Mouse (Mus musculus): ENCODE data around the gene Nit2. TPM values are rescaled to one million over a fixed set of nuclear protein-coding genes. Genes with fewer than 3 reads are reported as not detected.
"Not testable (repeated sequence)": the region's sequence is repeated elsewhere in the genome, so short reads cannot be mapped to it uniquely, and the experiment has no call there.

Nit2 gene
- polyA plus RNA-seq, 1 experiment from 2014 or later, result 47.0 TPM

- ATAC-seq (ENCODE audit: low read depth), result no peak
- no peaks in the 10 kb centered on the region for H3K27me3 ChIP-seq
- no peak overlapping the region for H3K27ac ChIP-seq (replicated peaks)
- no peak overlapping the region for H3K4me2 ChIP-seq
- H3K4me3 ChIP-seq, result no peak overlapping the region
- peaks cover 62% of the 10 kb centered on the region for H3K36me3 ChIP-seq
- H3K4me1 ChIP-seq (replicated peaks), result no peaks in the 10 kb centered on the region
- H3K9me3 ChIP-seq, result no peaks in the 10 kb centered on the region
- 82% methylated on average over 2 of the region's 2 CpGs for WGBS
- H3K9ac ChIP-seq, result no peak overlapping the region
Observed at GRCm38 (mm10) chr16:57177254-57177653, 10.1 kb upstream of the Nit2 start.

GRCm38 (mm10) chr16:57176276-57176675 lies 9.1 kb upstream of the Nit2 start:
- Histone ChIP-seq H3K4me1 (replicated peaks) (no peaks in the 10 kb centered on the region), H3K27me3 (no peaks in the 10 kb centered on the region), H3K9ac (no peak overlapping the region), H3K4me2 (no peak overlapping the region), H3K27ac (replicated peaks) (no peak overlapping the region), H3K36me3 (peaks cover 57% of the 10 kb centered on the region), H3K9me3 (no peaks in the 10 kb centered on the region), H3K4me3 (no peak overlapping the region)
- 91% methylated on average over 7 of the region's 7 CpGs for WGBS
- no peak for ATAC-seq (ENCODE audit: low read depth)

GRCm38 (mm10) chr16:57175751-57176150 lies 8.6 kb upstream of the Nit2 start:
- Histone ChIP-seq H3K4me1 (replicated peaks) (no peaks in the 10 kb centered on the region), H3K27ac (replicated peaks) (no peak overlapping the region), H3K4me2 (no peak overlapping the region), H3K27me3 (no peaks in the 10 kb centered on the region), H3K9ac (no peak overlapping the region), H3K36me3 (peaks cover 56% of the 10 kb centered on the region), H3K9me3 (no peaks in the 10 kb centered on the region), H3K4me3 (no peak overlapping the region)
- ATAC-seq (ENCODE audit: low read depth), result no peak
- whole genome bisulfite sequencing, result 59% methylated on average over 2 of the region's 2 CpGs

GRCm38 (mm10) chr16:57174480-57174879 lies 7.3 kb upstream of the Nit2 start:
- peaks cover 56% of the 10 kb centered on the region for H3K36me3 ChIP-seq
- H3K4me1 ChIP-seq (replicated peaks); H3K9me3 ChIP-seq; H3K27ac ChIP-seq (replicated peaks); H3K4me2 ChIP-seq; ATAC-seq (ENCODE audit: low read depth); H3K27me3 ChIP-seq; H3K4me3 ChIP-seq; H3K9ac ChIP-seq: not testable (repeated sequence)

- WGBS, result 92% methylated on average over 6 of the region's 6 CpGs
- no peak for ATAC-seq (ENCODE audit: low read depth)
- Histone ChIP-seq H3K36me3 (peaks cover 46% of the 10 kb centered on the region), H3K9me3 (no peaks in the 10 kb centered on the region), H3K27ac (replicated peaks) (no peak overlapping the region), H3K4me3 (no peak overlapping the region), H3K27me3 (no peaks in the 10 kb centered on the region), H3K9ac (no peak overlapping the region), H3K4me2 (no peak overlapping the region), H3K4me1 (replicated peaks) (peaks cover 10% of the 10 kb centered on the region)
Observed at GRCm38 (mm10) chr16:57171570-57171969, 4.4 kb upstream of the Nit2 start.

GRCm38 (mm10) chr16:57171161-57171560 lies 4.0 kb upstream of the Nit2 start:
- H3K4me3 ChIP-seq, result no peak overlapping the region
- no peaks in the 10 kb centered on the region for H3K9me3 ChIP-seq
- ATAC-seq (ENCODE audit: low read depth), result no peak
- peaks cover 14% of the 10 kb centered on the region for H3K4me1 ChIP-seq (replicated peaks)
- H3K27me3 ChIP-seq, result no peaks in the 10 kb centered on the region
- no peak overlapping the region for H3K4me2 ChIP-seq
- H3K27ac ChIP-seq (replicated peaks), result no peak overlapping the region
- no peak overlapping the region for H3K9ac ChIP-seq
- 92% methylated on average over 8 of the region's 8 CpGs for WGBS
- H3K36me3 ChIP-seq, result peaks cover 42% of the 10 kb centered on the region

- no peak overlapping the region for H3K27ac ChIP-seq (replicated peaks)
- H3K36me3 ChIP-seq, result peaks cover 28% of the 10 kb centered on the region
- no peak for ATAC-seq (ENCODE audit: low read depth)
- H3K4me2 ChIP-seq, result no peak overlapping the region
- H3K9me3 ChIP-seq, result no peaks in the 10 kb centered on the region
- H3K9ac ChIP-seq, result peak overlapping the region; percentile 8; the same call in 1 of the 2 replicates
- 60% methylated on average over 4 of the region's 4 CpGs for WGBS
- H3K4me1 ChIP-seq (replicated peaks), result peaks cover 18% of the 10 kb centered on the region
- H3K27me3 ChIP-seq, result no peaks in the 10 kb centered on the region
- H3K4me3 ChIP-seq, result no peak overlapping the region
Observed at GRCm38 (mm10) chr16:57168236-57168635, 1.1 kb upstream of the Nit2 start.

GRCm38 (mm10) chr16:57167514-57167912 lies 372 bp upstream of the Nit2 start:
- Histone ChIP-seq H3K4me2 (peak overlapping the region; percentile 76), H3K36me3 (peaks cover 25% of the 10 kb centered on the region), H3K4me1 (replicated peaks) (peaks cover 18% of the 10 kb centered on the region), H3K9ac (peak overlapping the region; percentile 78), H3K4me3 (peak overlapping the region; percentile 78), H3K27ac (replicated peaks) (peak overlapping the region; percentile 89), H3K9me3 (no peaks in the 10 kb centered on the region), H3K27me3 (no peaks in the 10 kb centered on the region)
- WGBS, result 25% methylated on average over 5 of the region's 5 CpGs
- peak; percentile 69; the same call in 1 of the 2 replicates for ATAC-seq (ENCODE audit: low read depth)

- H3K36me3 ChIP-seq, result peaks cover 24% of the 10 kb centered on the region
- H3K9ac ChIP-seq, result peak overlapping the region; percentile 78
- H3K27ac ChIP-seq (replicated peaks), result 0 out of 2 replicates have a peak overlapping the region, but pooled peaks have one; percentile 89
- no peaks in the 10 kb centered on the region for H3K9me3 ChIP-seq
- WGBS, result 88% methylated on average over 6 of the region's 6 CpGs
- no peak for ATAC-seq (ENCODE audit: low read depth)
- H3K4me3 ChIP-seq, result peak overlapping the region; percentile 78
- peaks cover 18% of the 10 kb centered on the region for H3K4me1 ChIP-seq (replicated peaks)
- H3K27me3 ChIP-seq, result no peaks in the 10 kb centered on the region
- H3K4me2 ChIP-seq, result peak overlapping the region; percentile 76
Observed at GRCm38 (mm10) chr16:57166086-57166485, 1.1 kb downstream of the Nit2 start.

- ATAC-seq (ENCODE audit: low read depth), result no peak
- peaks cover 18% of the 10 kb centered on the region for H3K4me1 ChIP-seq (replicated peaks)
- WGBS, result 96% methylated on average over 5 of the region's 5 CpGs
Observed at GRCm38 (mm10) chr16:57165157-57165556, 2.0 kb downstream of the Nit2 start.

GRCm38 (mm10) chr16:57163694-57164093 lies 3.4 kb downstream of the Nit2 start:
- no peaks in the 10 kb centered on the region for H3K27me3 ChIP-seq
- 84% methylated on average over 1 of the region's 1 CpGs for WGBS
- no peaks in the 10 kb centered on the region for H3K9me3 ChIP-seq
- no peak overlapping the region for H3K4me2 ChIP-seq
- no peak overlapping the region for H3K9ac ChIP-seq
- H3K4me3 ChIP-seq, result no peak overlapping the region
- H3K27ac ChIP-seq (replicated peaks), result no peak overlapping the region
- peaks cover 25% of the 10 kb centered on the region for H3K36me3 ChIP-seq
- H3K4me1 ChIP-seq (replicated peaks), result peaks cover 18% of the 10 kb centered on the region
- no peak for ATAC-seq (ENCODE audit: low read depth)

More at GRCm38 (mm10) chr16:57165157-57165556, 2.0 kb downstream of the Nit2 start:
- Histone ChIP-seq H3K36me3 (peaks cover 19% of the 10 kb centered on the region), H3K4me2 (no peak overlapping the region), H3K27me3 (no peaks in the 10 kb centered on the region), H3K4me3 (no peak overlapping the region), H3K9me3 (no peaks in the 10 kb centered on the region), H3K9ac (no peak overlapping the region), H3K27ac (replicated peaks) (no peak overlapping the region)

GRCm38 (mm10) chr16:57162841-57163240 lies 4.3 kb downstream of the Nit2 start:
- no peak overlapping the region for H3K4me2 ChIP-seq
- no peaks in the 10 kb centered on the region for H3K27me3 ChIP-seq
- H3K27ac ChIP-seq (replicated peaks), result no peak overlapping the region
- no peak for ATAC-seq (ENCODE audit: low read depth)
- no peak overlapping the region for H3K4me3 ChIP-seq
- no peak overlapping the region for H3K9ac ChIP-seq
- H3K9me3 ChIP-seq, result no peaks in the 10 kb centered on the region
- peaks cover 33% of the 10 kb centered on the region for H3K36me3 ChIP-seq
- peaks cover 14% of the 10 kb centered on the region for H3K4me1 ChIP-seq (replicated peaks)
- WGBS, result 91% methylated on average over 5 of the region's 5 CpGs

GRCm38 (mm10) chr16:57159835-57160234 lies 7.3 kb downstream of the Nit2 start:
- Histone ChIP-seq H3K27me3 (no peaks in the 10 kb centered on the region), H3K9me3 (no peaks in the 10 kb centered on the region), H3K9ac (no peak overlapping the region), H3K4me3 (no peak overlapping the region), H3K4me1 (replicated peaks) (no peaks in the 10 kb centered on the region), H3K27ac (replicated peaks) (no peak overlapping the region), H3K36me3 (peaks cover 54% of the 10 kb centered on the region), H3K4me2 (no peak overlapping the region)
- 0 out of 2 replicates have a peak, but pooled peaks have one; percentile 33 for ATAC-seq (ENCODE audit: low read depth)
- 64% methylated on average over 7 of the region's 7 CpGs for WGBS

Data from neural tube, embryonic 13.5 days (tissue).